Mouse (Mus musculus): ENCODE measurements around the gene Kcnip1. TPM values are rescaled to one million over a fixed set of nuclear protein-coding genes. Genes with fewer than 3 reads are reported as not detected.

Gene Kcnip1
- total RNA-seq (2021), result not detected

GRCm38 (mm10) chr11:33992938-33993337 lies at the start of gene Kcnip1:
Gene Kcnip1 (minus strand): TSS chr11:33993152.
- intact Hi-C loops (cut with DNase I), result no loop called here
- DNase-seq, result no peak

GRCm38 (mm10) chr11:34040061-34040460 lies 47.1 kb upstream of the Kcnip1 start:
- intact Hi-C loops (cut with DNase I), result no loop called here
- no peak for DNase-seq

- intact Hi-C loops (cut with DNase I), result no loop called here
- DNase-seq, result no peak
These were observed 43.1 kb upstream of the Kcnip1 start for GRCm38 (mm10) chr11:34035909-34036658.

GRCm38 (mm10) chr11:34034794-34035193 lies 41.8 kb upstream of the Kcnip1 start:
- no peak for DNase-seq
- intact Hi-C loops (cut with DNase I), result no loop called here

- intact Hi-C loops (cut with DNase I), result no loop called here
These were observed 41.1 kb upstream of the Kcnip1 start for GRCm38 (mm10) chr11:34034008-34034505.

GRCm38 (mm10) chr11:34031015-34031805 lies 38.3 kb upstream of the Kcnip1 start:
- intact Hi-C loops (cut with DNase I), result no loop called here
- peak; percentile 43 to 45 for DNase-seq

More at GRCm38 (mm10) chr11:34034008-34034505, 41.1 kb upstream of the Kcnip1 start:
- peak in 1 of 2 experiments; percentile 12 for DNase-seq

GRCm38 (mm10) chr11:34029658-34030057 lies 36.7 kb upstream of the Kcnip1 start:
- intact Hi-C loops (cut with DNase I), result no loop called here
- no peak for DNase-seq

- intact Hi-C loops (cut with DNase I), result no loop called here
- DNase-seq, result no peak
These were observed 32.1 kb upstream of the Kcnip1 start for GRCm38 (mm10) chr11:34025091-34025490.

- DNase-seq, result no peak
- intact Hi-C loops (cut with DNase I), result loop anchor here (5.0 kb wide), 1 partner anchor 105 kb away; no protein-coding TSS in a partner anchor
These were observed 19.2 kb upstream of the Kcnip1 start for GRCm38 (mm10) chr11:34012007-34012652.

GRCm38 (mm10) chr11:34010859-34011172 lies 17.9 kb upstream of the Kcnip1 start:
- peak; percentile 69 to 72 for DNase-seq

GRCm38 (mm10) chr11:34010133-34010858 lies 17.3 kb upstream of the Kcnip1 start:
- intact Hi-C loops (cut with DNase I), result loop anchor here (5.0 kb wide), 1 partner anchor 107 kb away; no protein-coding TSS in a partner anchor
- peak in 1 of 2 experiments; percentile 18 for DNase-seq

More at GRCm38 (mm10) chr11:34010859-34011172, 17.9 kb upstream of the Kcnip1 start:
- intact Hi-C loops (cut with DNase I), result loop anchor here (5.0 kb wide), 1 partner anchor 106 kb away; no protein-coding TSS in a partner anchor

GRCm38 (mm10) chr11:34009316-34010087 lies 16.6 kb upstream of the Kcnip1 start:
- no peak for DNase-seq

GRCm38 (mm10) chr11:34008702-34009101 lies 15.8 kb upstream of the Kcnip1 start:
- intact Hi-C loops (cut with DNase I), result loop anchor here (5.0 kb wide), 2 partner anchors 81 to 204 kb away; no protein-coding TSS in a partner anchor

More at GRCm38 (mm10) chr11:34009316-34010087, 16.6 kb upstream of the Kcnip1 start:
- intact Hi-C loops (cut with DNase I), result loop anchor here (5.0 kb wide), 3 partner anchors 82 to 203 kb away; no protein-coding TSS in a partner anchor

GRCm38 (mm10) chr11:34008214-34008613 lies 15.3 kb upstream of the Kcnip1 start:
- intact Hi-C loops (cut with DNase I), result loop anchor here (5.0 kb wide), 2 partner anchors 81 to 204 kb away; no protein-coding TSS in a partner anchor
- DNase-seq, result peak in 1 of 2 experiments; percentile 13

More at GRCm38 (mm10) chr11:34008702-34009101, 15.8 kb upstream of the Kcnip1 start:
- peak; percentile 61 to 65 for DNase-seq

- intact Hi-C loops (cut with DNase I), result loop anchor here (5.0 kb wide), 2 partner anchors 80 to 205 kb away; no protein-coding TSS in a partner anchor
- no peak for DNase-seq
These were observed 14.7 kb upstream of the Kcnip1 start for GRCm38 (mm10) chr11:34007616-34008015.

- intact Hi-C loops (cut with DNase I), result loop anchor here (1.0 kb wide), 1 partner anchor 71 kb away; no protein-coding TSS in a partner anchor
- DNase-seq, result no peak
These were observed 9.6 kb upstream of the Kcnip1 start for GRCm38 (mm10) chr11:34002593-34002965.

GRCm38 (mm10) chr11:34001938-34002592 lies 9.1 kb upstream of the Kcnip1 start:
- peak; percentile 64 to 79 for DNase-seq
- intact Hi-C loops (cut with DNase I), result loop anchor here (1.0 kb wide), 1 partner anchor 71 kb away; no protein-coding TSS in a partner anchor

- intact Hi-C loops (cut with DNase I), result no loop called here
These were observed 7.5 kb upstream of the Kcnip1 start for GRCm38 (mm10) chr11:34000416-34000815.

More at GRCm38 (mm10) chr11:34000416-34000815, 7.5 kb upstream of the Kcnip1 start:
- no peak for DNase-seq
